Mouse (Mus musculus): ENCODE results near the gene Ift88. TPM values are rescaled to one million over a fixed set of nuclear protein-coding genes. Genes with fewer than 3 reads are reported as not detected.

Ift88 gene
- polyA plus RNA-seq, 1 experiment from 2014 or later, result 6.8 TPM

GRCm38 (mm10) chr14:57407039-57407987, 16.5 kb upstream of the Ift88 start:
- Histone ChIP-seq H3K36me3 (ENCODE audit: control insufficient read depth, insufficient read depth, low read length) (no peaks in the 10 kb centered on the region), H3K9ac (ENCODE audit: low read length) (peak overlapping the region; percentile 21; the same call in 1 of the 2 replicates), H3K27me3 (ENCODE audit: control insufficient read depth, insufficient read depth, low read length) (no peaks in the 10 kb centered on the region), H3K4me2 (ENCODE audit: low read length) (peak overlapping the region; percentile 46), H3K9me3 (ENCODE audit: control insufficient read depth, low read length) (no peaks in the 10 kb centered on the region), H3K4me3 (ENCODE audit: control insufficient read depth in 1 of 2, insufficient read depth in 1 of 2, low read depth in 1 of 2, low read length in 2 of 2) (no peak overlapping the region), H3K27ac (replicated peaks in 1 of 2; ENCODE audit: control insufficient read depth in 1 of 2, insufficient read depth in 1 of 2, low read depth in 2 of 2, low read length in 2 of 2) (no peak overlapping the region), H3K4me1 (ENCODE audit: control insufficient read depth in 2 of 2, insufficient read depth in 2 of 2, low read length in 2 of 2) (peaks cover 5% of the 10 kb centered on the region in 2 experiments; a peak in 2 of 4 replicates)
- 3% methylated on average over 12 of the region's 12 CpGs for WGBS
- no peak for ATAC-seq (ENCODE audit: insufficient number of reproducible peaks, insufficient read depth, low FRiP score, low read depth)

GRCm38 (mm10) chr14:57408100-57408499, 15.8 kb upstream of the Ift88 start:
- Histone ChIP-seq H3K27ac (replicated peaks in 1 of 2; ENCODE audit: control insufficient read depth in 1 of 2, insufficient read depth in 1 of 2, low read depth in 2 of 2, low read length in 2 of 2) (no peak overlapping the region), H3K4me3 (ENCODE audit: control insufficient read depth in 1 of 2, insufficient read depth in 1 of 2, low read depth in 1 of 2, low read length in 2 of 2) (no peak overlapping the region), H3K4me2 (ENCODE audit: low read length) (no peak overlapping the region), H3K9me3 (ENCODE audit: control insufficient read depth, low read length) (no peaks in the 10 kb centered on the region), H3K9ac (ENCODE audit: low read length) (no peak overlapping the region), H3K27me3 (ENCODE audit: control insufficient read depth, insufficient read depth, low read length) (no peaks in the 10 kb centered on the region), H3K4me1 (ENCODE audit: control insufficient read depth in 2 of 2, insufficient read depth in 2 of 2, low read length in 2 of 2) (peaks cover 5% of the 10 kb centered on the region in 2 experiments; a peak in 2 of 4 replicates), H3K36me3 (ENCODE audit: control insufficient read depth, insufficient read depth, low read length) (no peaks in the 10 kb centered on the region)
- no peak for ATAC-seq (ENCODE audit: insufficient number of reproducible peaks, insufficient read depth, low FRiP score, low read depth)
- WGBS, result 87% methylated on average over 8 of the region's 8 CpGs

GRCm38 (mm10) chr14:57409106-57409505, 14.8 kb upstream of the Ift88 start:
- Histone ChIP-seq H3K27me3 (ENCODE audit: control insufficient read depth, insufficient read depth, low read length) (no peaks in the 10 kb centered on the region), H3K9ac (ENCODE audit: low read length) (no peak overlapping the region), H3K4me2 (ENCODE audit: low read length) (no peak overlapping the region), H3K9me3 (ENCODE audit: control insufficient read depth, low read length) (no peaks in the 10 kb centered on the region), H3K4me1 (ENCODE audit: control insufficient read depth in 2 of 2, insufficient read depth in 2 of 2, low read length in 2 of 2) (peaks cover 5% of the 10 kb centered on the region in 2 experiments; a peak in 2 of 4 replicates), H3K4me3 (ENCODE audit: control insufficient read depth in 1 of 2, insufficient read depth in 1 of 2, low read depth in 1 of 2, low read length in 2 of 2) (no peak overlapping the region), H3K27ac (replicated peaks in 1 of 2; ENCODE audit: control insufficient read depth in 1 of 2, insufficient read depth in 1 of 2, low read depth in 2 of 2, low read length in 2 of 2) (no peak overlapping the region), H3K36me3 (ENCODE audit: control insufficient read depth, insufficient read depth, low read length) (no peaks in the 10 kb centered on the region)
- no peak for ATAC-seq (ENCODE audit: insufficient number of reproducible peaks, insufficient read depth, low FRiP score, low read depth)
- 22% methylated on average over 6 of the region's 6 CpGs for WGBS

GRCm38 (mm10) chr14:57412166-57412565, 11.7 kb upstream of the Ift88 start:
- Histone ChIP-seq H3K4me3 (ENCODE audit: control insufficient read depth in 1 of 2, insufficient read depth in 1 of 2, low read depth in 1 of 2, low read length in 2 of 2) (no peak overlapping the region), H3K9ac (ENCODE audit: low read length) (no peak overlapping the region), H3K27ac (replicated peaks in 1 of 2; ENCODE audit: control insufficient read depth in 1 of 2, insufficient read depth in 1 of 2, low read depth in 2 of 2, low read length in 2 of 2) (no peak overlapping the region), H3K4me1 (ENCODE audit: control insufficient read depth in 2 of 2, insufficient read depth in 2 of 2, low read length in 2 of 2) (peaks cover 3 to 5% of the 10 kb centered on the region in 2 experiments; a peak in 2 of 4 replicates), H3K36me3 (ENCODE audit: control insufficient read depth, insufficient read depth, low read length) (no peaks in the 10 kb centered on the region), H3K27me3 (ENCODE audit: control insufficient read depth, insufficient read depth, low read length) (no peaks in the 10 kb centered on the region), H3K9me3 (ENCODE audit: control insufficient read depth, low read length) (no peaks in the 10 kb centered on the region), H3K4me2 (ENCODE audit: low read length) (no peak overlapping the region)
- 52% methylated on average over 7 of the region's 7 CpGs for WGBS
- ATAC-seq (ENCODE audit: insufficient number of reproducible peaks, insufficient read depth, low FRiP score, low read depth), result no peak

- no peak for ATAC-seq (ENCODE audit: insufficient number of reproducible peaks, insufficient read depth, low FRiP score, low read depth)
- WGBS, result 83% methylated on average over 2 of the region's 2 CpGs
- H3K9me3 ChIP-seq (ENCODE audit: control insufficient read depth, low read length), result no peaks in the 10 kb centered on the region
Measured at GRCm38 (mm10) chr14:57417187-57417586, 6.7 kb upstream of the Ift88 start.

GRCm38 (mm10) chr14:57424212-57424561, 325 bp downstream of the Ift88 start:
- Histone ChIP-seq H3K36me3 (ENCODE audit: control insufficient read depth, insufficient read depth, low read length) (no peaks in the 10 kb centered on the region), H3K4me1 (ENCODE audit: control insufficient read depth in 2 of 2, insufficient read depth in 2 of 2, low read length in 2 of 2) (no peaks in the 10 kb centered on the region), H3K4me3 (ENCODE audit: control insufficient read depth in 1 of 2, insufficient read depth in 1 of 2, low read depth in 1 of 2, low read length in 2 of 2) (peak overlapping the region; percentile 57 to 92), H3K27me3 (ENCODE audit: control insufficient read depth, insufficient read depth, low read length) (no peaks in the 10 kb centered on the region), H3K4me2 (ENCODE audit: low read length) (peak overlapping the region; percentile 91), H3K9ac (ENCODE audit: low read length) (peak overlapping the region; percentile 85), H3K27ac (replicated peaks in 1 of 2; ENCODE audit: control insufficient read depth in 1 of 2, insufficient read depth in 1 of 2, low read depth in 2 of 2, low read length in 2 of 2) (peak overlapping the region in 1 of 2 experiments; percentile 47; a peak in 1 of 4 replicates), H3K9me3 (ENCODE audit: control insufficient read depth, low read length) (no peaks in the 10 kb centered on the region)
- WGBS, result under 1% methylated on average over 14 of the region's 24 CpGs
- ATAC-seq (ENCODE audit: insufficient number of reproducible peaks, insufficient read depth, low FRiP score, low read depth), result peak; percentile 80

More at GRCm38 (mm10) chr14:57417187-57417586, 6.7 kb upstream of the Ift88 start:
- Histone ChIP-seq H3K27ac (replicated peaks in 1 of 2; ENCODE audit: control insufficient read depth in 1 of 2, insufficient read depth in 1 of 2, low read depth in 2 of 2, low read length in 2 of 2) (no peak overlapping the region), H3K27me3 (ENCODE audit: control insufficient read depth, insufficient read depth, low read length) (0 out of 2 replicates have a peak, but pooled peaks cover 3% of the 10 kb centered on the region), H3K4me1 (ENCODE audit: control insufficient read depth in 2 of 2, insufficient read depth in 2 of 2, low read length in 2 of 2) (no peaks in the 10 kb centered on the region), H3K4me2 (ENCODE audit: low read length) (no peak overlapping the region), H3K4me3 (ENCODE audit: control insufficient read depth in 1 of 2, insufficient read depth in 1 of 2, low read depth in 1 of 2, low read length in 2 of 2) (no peak overlapping the region), H3K36me3 (ENCODE audit: control insufficient read depth, insufficient read depth, low read length) (no peaks in the 10 kb centered on the region), H3K9ac (ENCODE audit: low read length) (no peak overlapping the region)

GRCm38 (mm10) chr14:57430451-57430850, 6.6 kb downstream of the Ift88 start:
- Histone ChIP-seq H3K4me2 (ENCODE audit: low read length) (no peak overlapping the region), H3K27ac (replicated peaks in 1 of 2; ENCODE audit: control insufficient read depth in 1 of 2, insufficient read depth in 1 of 2, low read depth in 2 of 2, low read length in 2 of 2) (no peak overlapping the region), H3K9me3 (ENCODE audit: control insufficient read depth, low read length) (no peaks in the 10 kb centered on the region), H3K9ac (ENCODE audit: low read length) (no peak overlapping the region), H3K4me1 (ENCODE audit: control insufficient read depth in 2 of 2, insufficient read depth in 2 of 2, low read length in 2 of 2) (no peaks in the 10 kb centered on the region), H3K27me3 (ENCODE audit: control insufficient read depth, insufficient read depth, low read length) (no peaks in the 10 kb centered on the region), H3K4me3 (ENCODE audit: control insufficient read depth in 1 of 2, insufficient read depth in 1 of 2, low read depth in 1 of 2, low read length in 2 of 2) (no peak overlapping the region), H3K36me3 (ENCODE audit: control insufficient read depth, insufficient read depth, low read length) (no peaks in the 10 kb centered on the region)
- ATAC-seq (ENCODE audit: insufficient number of reproducible peaks, insufficient read depth, low FRiP score, low read depth), result no peak
- WGBS, result 63% methylated on average over 2 of the region's 2 CpGs

Measured in heart, embryonic 14.5 days (tissue).